8 mouse cellular contexts compared by ENCODE assay signal in the genomic region with DNA sequence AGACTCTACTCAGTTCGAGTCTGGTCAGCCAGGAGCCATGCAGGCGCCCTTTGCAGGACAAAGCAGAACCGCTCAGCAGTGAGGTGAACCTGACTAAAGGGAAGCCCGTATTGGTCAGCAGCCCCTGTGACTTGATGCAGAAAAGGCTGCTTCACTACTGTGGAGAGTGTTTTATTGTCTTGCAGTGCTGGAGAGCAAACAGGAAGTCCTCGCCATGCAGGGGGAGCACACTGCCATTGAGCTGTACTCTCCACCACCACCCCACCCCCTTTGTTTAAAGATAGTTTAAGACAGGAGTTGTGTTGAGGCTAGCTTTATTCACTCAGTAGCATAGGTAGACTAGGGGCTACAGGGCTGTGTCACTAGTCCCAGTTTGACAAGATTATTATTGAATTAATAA. TPM values are rescaled to one million over a fixed set of nuclear protein-coding genes. Genes with fewer than 3 reads are reported as not detected.
DNase-seq lines count a peak whose midpoint lies in the region; ATAC-seq and TF ChIP-seq lines count a peak whose summit lies in the region.

Pole4 (minus strand) TSS at position 145 of the 400 bp plus-strand sequence.

- TF ChIP-seq CTCF in kidney, adult 2 months (conservative IDR thresholded peaks at IDR 0.05; ENCODE audit: insufficient read depth, insufficient read length, low read depth, low read length): no peak

- no peak within 1 kb of the TSS for H3K4me3 ChIP-seq in kidney, adult 2 months (ENCODE audit: insufficient read depth, low read depth, low read length)
- H3K4me3 ChIP-seq in megakaryocyte, embryonic 14.5 days (replicated peaks): no peak within 1 kb of the TSS

- H3K9me3 ChIP-seq in megakaryocyte, embryonic 14.5 days: no peaks in the 10 kb centered on the region

- TF ChIP-seq POLR2A in kidney, adult 2 months (IDR thresholded peaks at IDR 0.05; ENCODE audit: low read depth, low read length): no peak

- no peaks in the 10 kb centered on the region for H3K36me3 ChIP-seq in kidney, adult 2 months (ENCODE audit: control insufficient read depth, insufficient read depth, low read length)
- H3K36me3 ChIP-seq in megakaryocyte, embryonic 14.5 days (replicated peaks; ENCODE audit: low read length): no peaks in the 10 kb centered on the region

- WGBS in kidney, adult 2 months: 82% methylated on average over 5 of the region's 5 CpGs

- no peaks in the 10 kb centered on the region for H3K4me1 ChIP-seq in kidney, adult 2 months (ENCODE audit: control insufficient read depth, insufficient read depth, low read length)
- H3K4me1 ChIP-seq in megakaryocyte, embryonic 14.5 days: peaks cover 24% of the 10 kb centered on the region

- no peak for DNase-seq in kidney, adult 2 months
- DNase-seq in kidney, postnatal 25 days: no peak
- DNase-seq in adrenal gland, postnatal 10 days: no peak
- no peak for DNase-seq in gastrocnemius, adult 8-10 months (ENCODE audit: low spot score in 2 of 2)
- no peak for DNase-seq in spleen, postnatal 36 days (ENCODE audit: low spot score in 2 of 2)
- no peak for DNase-seq in right cerebral cortex, postnatal 36 days (ENCODE audit: low spot score in 2 of 2)

- no peak for ATAC-seq in inflammation-experienced regulatory T-cells, adult 6 months

- H3K27ac ChIP-seq in kidney, adult 2 months (ENCODE audit: insufficient read depth, low read depth, low read length): no peak within 1 kb of the TSS

- no peaks in the 10 kb centered on the region for H3K27me3 ChIP-seq in kidney, adult 2 months (replicated peaks; ENCODE audit: control insufficient read depth, insufficient read depth, low read length)
- H3K27me3 ChIP-seq in megakaryocyte, embryonic 14.5 days (replicated peaks): peaks cover 37% of the 10 kb centered on the region

RNA-seq across cellular contexts. Expression of gene Pole4, which starts in this region (rescaled TPM):
- polyA plus RNA-seq in kidney, adult 2 months (2012; rRNA removed): 14.0 and 14.6 TPM in 2 replicates
- total RNA-seq in adrenal gland, postnatal 10 days (2021): 10 to 100 TPM; 37.9 to 41.8 TPM
- 10 to 100 TPM; 19.6 to 27.0 (median 20.2) TPM for total RNA-seq in gastrocnemius, adult 8-10 months (2022)
- 10 to 100 TPM; 41.9 to 88.1 (median 72.5) TPM for polyA plus RNA-seq in inflammation-experienced regulatory T-cells, adult 6 months (2017; shearing (Covaris generic))
- polyA plus RNA-seq in megakaryocyte, embryonic 14.5 days (2012; ENCODE audit: insufficient read depth, low replicate concordance): 10.4 and 62.9 TPM in 2 replicates
